Mouse (Mus musculus): Measurements from ENCODE around the gene Tac1. TPM values are rescaled to one million over a fixed set of nuclear protein-coding genes. Genes with fewer than 3 reads are reported as not detected.

The Tac1 gene
- not detected for polyA plus RNA-seq (2017; shearing (Covaris generic))

GRCm38 (mm10) chr6:7554829-7555391 is at the start of gene Tac1:
Tac1 (plus strand) TSS chr6:7554879.

Other genes starting within 250 kb of the Tac1 start
- gene Asns, start 138.4 kb downstream of the Tac1 start, polyA plus RNA-seq (2017; shearing (Covaris generic)): 29.6 TPM